Mouse (Mus musculus) stomach, embryonic 15.5 days (tissue): ENCODE measurements at regions not wholly inside any gene's neighbourhood (a gene's known extent, or its start where the extent isn't known, plus 50 kb on each side); places are given as distances from the start of the nearest gene placed in this dataset.

Source experiments
- ATAC-seq: fragments of 200-750 bp; cut with Nextera tagmentation; 2 replicates; pipeline ENCODE4 v1.8.0; 2017; ENCODE audit warnings: low read depth, moderate number of reproducible peaks, moderate TSS enrichment; ENCODE audit not compliant: insufficient read depth, low FRiP score
- H3K27ac ChIP-seq: fragments of 300-500 bp; sonication (generic); 2 replicates; pipeline ENCODE4 v1.5.1; 2015; ENCODE audit warnings: mild to moderate bottlenecking, inconsistent platforms
- H3K27me3 ChIP-seq: fragments of 300-500 bp; sonication (generic); replicated peaks from 2 replicates; pipeline ENCODE4 v1.6.1; 2015; ENCODE audit warnings: inconsistent platforms
- H3K36me3 ChIP-seq: fragments of 300-500 bp; sonication (generic); 2 replicates; pipeline ENCODE4 v1.6.1; 2015; ENCODE audit warnings: inconsistent platforms
- H3K4me1 ChIP-seq: fragments of 300-500 bp; sonication (generic); 2 replicates; pipeline ENCODE4 v1.6.1; 2015; ENCODE audit warnings: inconsistent platforms
- H3K4me2 ChIP-seq: fragments of 300-500 bp; sonication (generic); 2 replicates; pipeline ENCODE4 v1.6.1; 2015; ENCODE audit warnings: mild to moderate bottlenecking, inconsistent platforms
- H3K4me3 ChIP-seq: fragments of 300-500 bp; sonication (generic); replicated peaks from 2 replicates; pipeline ENCODE4 v1.5.1; 2015; ENCODE audit warnings: inconsistent platforms
- H3K9ac ChIP-seq: fragments of 300-500 bp; sonication (generic); 2 replicates; pipeline ENCODE4 v1.6.1; 2015; ENCODE audit warnings: inconsistent platforms
- H3K9me3 ChIP-seq: fragments of 300-500 bp; sonication (generic); 2 replicates; pipeline ENCODE4 v1.6.1; 2016; ENCODE audit warnings: inconsistent platforms
- WGBS: fragments of 180-500 bp; shearing (Covaris S2); methylation state at CpG from one replicate; pipeline ENCODE4 v1.1.7; 2015; 5-methylcytosine and 5-hydroxymethylcytosine counted together

- no peak overlapping the region for H3K4me3 ChIP-seq
- no peaks in the 10 kb centered on the region for H3K9me3 ChIP-seq
- H3K27ac ChIP-seq = no peak overlapping the region
- H3K27me3 ChIP-seq = no peaks in the 10 kb centered on the region
- H3K4me1 ChIP-seq = no peaks in the 10 kb centered on the region
- H3K9ac ChIP-seq = no peak overlapping the region
- no peak for ATAC-seq
- no peaks in the 10 kb centered on the region for H3K36me3 ChIP-seq
- no peak overlapping the region for H3K4me2 ChIP-seq
- 54% methylated on average over 1 of the region's 1 CpGs for WGBS
These were observed 786.2 kb upstream of the Zeb2 start for GRCm38 (mm10) chr2:45903350-45903749.

GRCm38 (mm10) chr2:45901892-45902291 lies 784.7 kb upstream of the Zeb2 start:
- WGBS = 91% methylated on average over 4 of the region's 4 CpGs
- Histone ChIP-seq H3K36me3 (no peaks in the 10 kb centered on the region), H3K9me3 (no peaks in the 10 kb centered on the region), H3K9ac (no peak overlapping the region), H3K27ac (no peak overlapping the region), H3K4me3 (no peak overlapping the region), H3K4me1 (no peaks in the 10 kb centered on the region), H3K4me2 (no peak overlapping the region), H3K27me3 (no peaks in the 10 kb centered on the region)
- ATAC-seq = no peak

GRCm38 (mm10) chr2:45884680-45885079 lies 767.5 kb upstream of the Zeb2 start:
- Histone ChIP-seq H3K9ac (no peak overlapping the region), H3K36me3 (no peaks in the 10 kb centered on the region), H3K4me2 (no peak overlapping the region), H3K9me3 (no peaks in the 10 kb centered on the region), H3K27me3 (no peaks in the 10 kb centered on the region), H3K27ac (no peak overlapping the region), H3K4me1 (no peaks in the 10 kb centered on the region), H3K4me3 (no peak overlapping the region)
- ATAC-seq = no peak
- 75% methylated on average over 3 of the region's 3 CpGs for WGBS

- no peaks in the 10 kb centered on the region for H3K36me3 ChIP-seq
- no peak overlapping the region for H3K9ac ChIP-seq
- H3K9me3 ChIP-seq = no peaks in the 10 kb centered on the region
- H3K4me2 ChIP-seq = no peak overlapping the region
- H3K4me1 ChIP-seq = no peaks in the 10 kb centered on the region
- ATAC-seq = no peak
- no peaks in the 10 kb centered on the region for H3K27me3 ChIP-seq
- H3K27ac ChIP-seq = no peak overlapping the region
- H3K4me3 ChIP-seq = no peak overlapping the region
These were observed 761.5 kb upstream of the Zeb2 start for GRCm38 (mm10) chr2:45878656-45879055.

GRCm38 (mm10) chr2:45859901-45860331 lies 742.7 kb upstream of the Zeb2 start:
- Histone ChIP-seq H3K4me2 (no peak overlapping the region), H3K9me3 (no peaks in the 10 kb centered on the region), H3K9ac (no peak overlapping the region), H3K36me3 (no peaks in the 10 kb centered on the region), H3K27me3 (no peaks in the 10 kb centered on the region), H3K4me1 (no peaks in the 10 kb centered on the region), H3K4me3 (no peak overlapping the region), H3K27ac (no peak overlapping the region)
- ATAC-seq = no peak
- 76% methylated on average over 4 of the region's 4 CpGs for WGBS

GRCm38 (mm10) chr2:45859445-45859844 lies 742.2 kb upstream of the Zeb2 start:
- H3K27me3 ChIP-seq = no peaks in the 10 kb centered on the region
- no peak overlapping the region for H3K9ac ChIP-seq
- 81% methylated on average over 6 of the region's 6 CpGs for WGBS
- ATAC-seq = no peak
- no peaks in the 10 kb centered on the region for H3K4me1 ChIP-seq
- no peak overlapping the region for H3K4me3 ChIP-seq
- no peak overlapping the region for H3K27ac ChIP-seq
- no peaks in the 10 kb centered on the region for H3K36me3 ChIP-seq
- H3K9me3 ChIP-seq = no peaks in the 10 kb centered on the region
- no peak overlapping the region for H3K4me2 ChIP-seq

- no peak overlapping the region for H3K27ac ChIP-seq
- 93% methylated on average over 6 of the region's 6 CpGs for WGBS
- no peak overlapping the region for H3K4me2 ChIP-seq
- no peak for ATAC-seq
- no peaks in the 10 kb centered on the region for H3K9me3 ChIP-seq
- H3K36me3 ChIP-seq = no peaks in the 10 kb centered on the region
- H3K4me1 ChIP-seq = no peaks in the 10 kb centered on the region
- H3K4me3 ChIP-seq = no peak overlapping the region
- no peaks in the 10 kb centered on the region for H3K27me3 ChIP-seq
- H3K9ac ChIP-seq = no peak overlapping the region
These were observed 732.9 kb upstream of the Zeb2 start for GRCm38 (mm10) chr2:45850018-45850605.

GRCm38 (mm10) chr2:45840389-45840788 lies 723.2 kb upstream of the Zeb2 start:
- Histone ChIP-seq H3K27me3 (no peaks in the 10 kb centered on the region), H3K4me3 (no peak overlapping the region), H3K36me3 (no peaks in the 10 kb centered on the region), H3K9ac (no peak overlapping the region), H3K4me1 (no peaks in the 10 kb centered on the region), H3K27ac (no peak overlapping the region), H3K4me2 (no peak overlapping the region), H3K9me3 (no peaks in the 10 kb centered on the region)
- ATAC-seq = no peak

- Histone ChIP-seq H3K4me2 (no peak overlapping the region), H3K4me1 (no peaks in the 10 kb centered on the region), H3K27ac (no peak overlapping the region), H3K9me3 (no peaks in the 10 kb centered on the region), H3K4me3 (no peak overlapping the region), H3K36me3 (no peaks in the 10 kb centered on the region), H3K27me3 (no peaks in the 10 kb centered on the region), H3K9ac (no peak overlapping the region)
- ATAC-seq = no peak
- WGBS = 60% methylated on average over 6 of the region's 6 CpGs
These were observed 719.5 kb upstream of the Zeb2 start for GRCm38 (mm10) chr2:45836546-45837221.

GRCm38 (mm10) chr2:45817945-45818719 lies 700.9 kb upstream of the Zeb2 start:
- Histone ChIP-seq H3K27me3 (no peaks in the 10 kb centered on the region), H3K4me1 (no peaks in the 10 kb centered on the region), H3K36me3 (no peaks in the 10 kb centered on the region), H3K4me2 (no peak overlapping the region), H3K9ac (no peak overlapping the region), H3K27ac (no peak overlapping the region), H3K9me3 (no peaks in the 10 kb centered on the region), H3K4me3 (no peak overlapping the region)
- 62% methylated on average over 8 of the region's 8 CpGs for WGBS
- ATAC-seq = no peak

GRCm38 (mm10) chr2:45814741-45815140 lies 697.5 kb upstream of the Zeb2 start:
- Histone ChIP-seq H3K4me1 (no peaks in the 10 kb centered on the region), H3K4me2 (no peak overlapping the region), H3K4me3 (no peak overlapping the region), H3K36me3 (no peaks in the 10 kb centered on the region), H3K9ac (no peak overlapping the region), H3K27ac (no peak overlapping the region), H3K27me3 (no peaks in the 10 kb centered on the region), H3K9me3 (no peaks in the 10 kb centered on the region)
- 88% methylated on average over 4 of the region's 4 CpGs for WGBS
- ATAC-seq = no peak

- 39% methylated on average over 2 of the region's 2 CpGs for WGBS
- ATAC-seq = no peak
- H3K4me3 ChIP-seq = no peak overlapping the region
- H3K36me3 ChIP-seq = no peaks in the 10 kb centered on the region
- no peaks in the 10 kb centered on the region for H3K4me1 ChIP-seq
- no peak overlapping the region for H3K4me2 ChIP-seq
- no peaks in the 10 kb centered on the region for H3K27me3 ChIP-seq
- no peak overlapping the region for H3K9ac ChIP-seq
- no peak overlapping the region for H3K27ac ChIP-seq
- H3K9me3 ChIP-seq = no peaks in the 10 kb centered on the region
These were observed 688.1 kb upstream of the Zeb2 start for GRCm38 (mm10) chr2:45805329-45805728.
